Mouse (Mus musculus): ENCODE data around the gene Ccdc173. TPM values are rescaled to one million over a fixed set of nuclear protein-coding genes. Genes with fewer than 3 reads are reported as not detected.

The Ccdc173 gene
- polyA plus RNA-seq, 1 experiment from 2014 or later: 0.29 TPM

DNA sequence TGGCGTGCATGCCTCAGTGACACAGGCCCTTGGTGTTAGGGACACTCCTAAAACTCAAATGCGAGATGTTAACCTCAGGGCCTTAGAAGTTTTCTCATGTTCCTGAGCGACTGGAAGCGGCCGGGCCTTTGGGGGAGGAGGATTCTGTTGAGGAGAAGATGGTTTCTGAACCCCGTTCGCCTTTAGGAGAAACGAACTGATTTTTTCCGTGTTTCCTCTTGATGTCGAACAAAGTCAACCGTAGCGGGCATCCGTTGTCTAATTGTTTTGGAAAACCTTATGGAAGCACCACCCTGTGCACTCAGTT is 65.9 kb downstream of the Ccdc173 start:
- peaks cover 15% of the 10 kb centered on the region for H3K4me1 ChIP-seq (ENCODE audit: insufficient read depth)
- H3K4me3 ChIP-seq (ENCODE audit: low read depth, low read length): peak overlapping the region; percentile 96
- no peaks in the 10 kb centered on the region for H3K9me3 ChIP-seq (ENCODE audit: low read length)
- H3K36me3 ChIP-seq (replicated peaks; ENCODE audit: insufficient read depth, low read length): no peaks in the 10 kb centered on the region
- H3K27me3 ChIP-seq (ENCODE audit: insufficient read depth, low read length): no peaks in the 10 kb centered on the region
- peak overlapping the region; percentile 97 for H3K27ac ChIP-seq (ENCODE audit: low read depth)
- DNase-seq (no peak), ATAC-seq (no peak)
- TF ChIP-seq EP300 (IDR thresholded peaks at IDR 0.05; ENCODE audit: low read depth): no peak
- no peak for TF ChIP-seq CTCF (IDR thresholded peaks at IDR 0.05; ENCODE audit: low read depth)
- H3K4me2 ChIP-seq (ENCODE audit: low read depth, low read length): peak overlapping the region; percentile 87
- H3K9ac ChIP-seq (replicated peaks): peak overlapping the region; percentile 88
- 0% methylated on average over 13 of the region's 13 CpGs for WGBS (ENCODE audit: insufficient replicate concordance)

DNA sequence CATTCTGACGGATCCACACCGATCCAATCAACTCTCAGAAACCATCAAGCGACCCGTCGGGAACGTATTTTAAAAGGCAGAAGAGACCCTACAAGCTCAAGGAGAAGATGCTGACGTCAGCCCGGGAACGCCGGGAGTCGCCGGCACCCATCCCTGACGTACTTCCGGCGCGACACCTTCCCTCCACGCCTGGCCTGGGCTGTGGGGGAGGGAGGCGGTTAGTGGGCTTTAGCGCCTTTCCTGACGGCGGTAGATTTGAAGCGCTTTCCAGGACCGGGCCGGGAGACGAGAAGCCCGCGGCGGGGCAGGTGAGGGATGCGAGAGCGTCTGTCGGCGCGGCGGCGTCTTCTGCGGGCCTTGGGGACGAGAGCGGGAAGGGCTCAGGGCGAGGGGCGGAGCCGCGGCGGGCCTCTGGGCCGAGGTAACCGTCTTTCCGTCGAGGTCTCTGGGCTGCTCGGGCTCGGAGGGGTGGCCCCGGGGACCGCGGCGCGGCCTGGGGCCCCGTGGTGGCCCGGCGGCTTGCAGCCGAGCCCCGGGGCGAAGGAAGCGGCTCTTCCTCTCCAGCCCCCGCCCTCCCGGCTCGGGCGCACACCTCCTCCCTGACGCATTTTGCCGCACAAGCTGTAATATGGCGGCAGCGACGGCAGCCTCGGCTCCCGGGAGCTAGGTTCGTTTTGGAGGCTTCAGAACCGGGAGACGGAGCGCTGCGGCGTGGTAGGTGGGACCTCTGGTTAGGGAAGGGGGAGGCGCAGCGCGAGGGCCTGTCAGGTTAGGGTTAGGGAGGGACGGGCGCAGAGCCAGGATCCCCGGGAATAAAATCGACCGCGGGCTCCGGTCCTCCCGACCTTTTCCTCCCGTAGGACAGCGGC is 66.5 kb downstream of the Ccdc173 start:
- H3K9ac ChIP-seq (replicated peaks): peak overlapping the region; percentile 88
- under 1% methylated on average over 61 of the region's 91 CpGs for WGBS (ENCODE audit: insufficient replicate concordance)
- peaks cover 15% of the 10 kb centered on the region for H3K4me1 ChIP-seq (ENCODE audit: insufficient read depth)
- H3K4me3 ChIP-seq (ENCODE audit: low read depth, low read length): peak overlapping the region; percentile 96
- DNase-seq: peak; percentile 94
- H3K27ac ChIP-seq (ENCODE audit: low read depth): peak overlapping the region; percentile 97
- no peaks in the 10 kb centered on the region for H3K9me3 ChIP-seq (ENCODE audit: low read length)
- no peaks in the 10 kb centered on the region for H3K27me3 ChIP-seq (ENCODE audit: insufficient read depth, low read length)
- peak; percentile 89 for ATAC-seq
- H3K36me3 ChIP-seq (replicated peaks; ENCODE audit: insufficient read depth, low read length): no peaks in the 10 kb centered on the region
- peak overlapping the region; percentile 87 for H3K4me2 ChIP-seq (ENCODE audit: low read depth, low read length)
- TF ChIP-seq CTCF (IDR thresholded peaks at IDR 0.05; ENCODE audit: low read depth) (no peak), EP300 (IDR thresholded peaks at IDR 0.05; ENCODE audit: low read depth) (0 out of 2 replicates have a peak, but pooled peaks have one; percentile 16)

DNA sequence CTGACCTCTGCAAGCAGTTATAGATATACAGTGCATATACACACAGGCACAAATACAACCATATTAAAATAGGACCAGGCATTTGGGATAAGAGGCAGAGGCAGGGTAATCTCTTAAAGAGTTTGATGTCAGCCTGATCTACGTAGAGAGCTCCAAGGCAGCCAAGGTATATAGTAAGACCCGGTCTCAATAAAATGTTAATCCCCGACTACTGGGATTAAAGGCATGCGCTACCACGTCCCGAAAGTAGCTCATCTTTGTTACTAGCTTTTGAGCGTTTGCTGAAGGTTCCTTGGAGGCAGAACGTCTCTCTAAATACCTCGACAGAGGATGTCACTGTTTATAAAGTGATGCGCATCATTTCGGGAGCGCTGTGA is 67.1 kb downstream of the Ccdc173 start, which contains the start of gene Ppig:
Ppig (plus strand) TSS at position 273 of the 377 bp plus-strand sequence.
- no peak for TF ChIP-seq EP300 (IDR thresholded peaks at IDR 0.05; ENCODE audit: low read depth)
- no peak for TF ChIP-seq CTCF (IDR thresholded peaks at IDR 0.05; ENCODE audit: low read depth)
- ATAC-seq (no peak), DNase-seq (no peak)
- no peaks in the 10 kb centered on the region for H3K27me3 ChIP-seq (ENCODE audit: insufficient read depth, low read length)
- H3K4me1 ChIP-seq (ENCODE audit: insufficient read depth): peaks cover 15% of the 10 kb centered on the region
- H3K4me3 ChIP-seq (ENCODE audit: low read depth, low read length): peak within 1 kb of the TSS; percentile 96
- H3K36me3 ChIP-seq (replicated peaks; ENCODE audit: insufficient read depth, low read length): no peaks in the 10 kb centered on the region
- H3K9ac ChIP-seq (replicated peaks): peak within 1 kb of the TSS; percentile 88
- H3K27ac ChIP-seq (ENCODE audit: low read depth): peak within 1 kb of the TSS; percentile 97
- no peaks in the 10 kb centered on the region for H3K9me3 ChIP-seq (ENCODE audit: low read length)
- H3K4me2 ChIP-seq (ENCODE audit: low read depth, low read length): peak within 1 kb of the TSS; percentile 87
- 6% methylated on average over 12 of the region's 12 CpGs for WGBS (ENCODE audit: insufficient replicate concordance)

DNA sequence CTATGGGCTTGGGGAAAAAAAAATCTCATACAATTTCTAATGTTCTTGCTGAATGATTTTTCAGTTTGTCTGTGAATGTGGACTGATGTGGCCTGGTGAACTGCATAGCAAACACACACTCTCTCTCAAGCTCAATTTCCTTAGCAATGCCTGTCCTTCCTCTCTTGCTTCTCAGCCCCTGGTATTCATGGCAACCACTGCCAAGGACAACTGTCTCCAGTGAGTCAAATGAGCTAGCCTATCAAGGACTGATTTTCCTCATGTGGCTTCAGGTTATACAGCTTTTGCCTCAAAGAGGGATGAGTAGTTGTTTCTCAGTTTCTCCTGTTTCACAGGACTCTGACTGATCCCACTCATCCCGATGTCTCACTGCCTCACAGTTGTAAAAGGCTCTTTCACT is 70.3 kb downstream of the Ccdc173 start:
- Histone ChIP-seq H3K27me3 (ENCODE audit: insufficient read depth, low read length) (no peaks in the 10 kb centered on the region), H3K36me3 (replicated peaks; ENCODE audit: insufficient read depth, low read length) (no peaks in the 10 kb centered on the region), H3K4me1 (ENCODE audit: insufficient read depth) (peaks cover 6% of the 10 kb centered on the region), H3K4me3 (ENCODE audit: low read depth, low read length) (no peak overlapping the region), H3K9me3 (ENCODE audit: low read length) (no peaks in the 10 kb centered on the region), H3K9ac (replicated peaks) (no peak overlapping the region), H3K27ac (ENCODE audit: low read depth) (0 out of 2 replicates have a peak overlapping the region, but pooled peaks have one; percentile 44), H3K4me2 (ENCODE audit: low read depth, low read length) (no peak overlapping the region)
- WGBS (ENCODE audit: insufficient replicate concordance): 61% methylated on average over 1 of the region's 1 CpGs
- no peak for DNase-seq
- no peak for TF ChIP-seq EP300 (IDR thresholded peaks at IDR 0.05; ENCODE audit: low read depth)
- no peak for TF ChIP-seq CTCF (IDR thresholded peaks at IDR 0.05; ENCODE audit: low read depth)
- no peak for ATAC-seq

DNA sequence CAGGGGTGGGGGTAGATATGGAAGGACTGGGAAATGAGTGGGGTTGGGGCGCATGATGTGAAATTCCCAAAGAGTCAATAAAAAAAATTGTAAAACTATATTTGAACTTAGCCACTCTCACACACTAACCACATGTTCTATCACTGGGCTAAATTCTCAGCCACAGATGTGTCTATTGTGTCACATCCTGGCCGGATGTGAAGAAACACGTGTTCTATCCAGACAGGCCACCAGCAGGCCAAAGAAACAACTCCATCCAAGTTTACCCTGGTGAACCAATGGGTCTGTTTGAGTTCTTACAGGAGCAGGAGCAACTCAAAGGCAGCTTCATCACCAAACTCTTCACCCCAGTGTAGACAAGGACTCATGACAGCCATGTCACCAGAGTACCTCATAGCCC is 72.9 kb downstream of the Ccdc173 start:
- whole genome bisulfite sequencing (ENCODE audit: insufficient replicate concordance): 45% methylated on average over 3 of the region's 3 CpGs
- Histone ChIP-seq H3K4me3 (ENCODE audit: low read depth, low read length) (no peak overlapping the region), H3K27me3 (ENCODE audit: insufficient read depth, low read length) (no peaks in the 10 kb centered on the region), H3K4me1 (ENCODE audit: insufficient read depth) (peaks cover 2% of the 10 kb centered on the region; the same call in 1 of the 2 replicates), H3K9me3 (ENCODE audit: low read length) (no peaks in the 10 kb centered on the region), H3K36me3 (replicated peaks; ENCODE audit: insufficient read depth, low read length) (no peaks in the 10 kb centered on the region), H3K27ac (ENCODE audit: low read depth) (no peak overlapping the region), H3K4me2 (ENCODE audit: low read depth, low read length) (no peak overlapping the region), H3K9ac (replicated peaks) (no peak overlapping the region)
- DNase-seq (peak; percentile 26), ATAC-seq (no peak)
- TF ChIP-seq EP300 (IDR thresholded peaks at IDR 0.05; ENCODE audit: low read depth) (no peak), CTCF (IDR thresholded peaks at IDR 0.05; ENCODE audit: low read depth) (no peak)

DNA sequence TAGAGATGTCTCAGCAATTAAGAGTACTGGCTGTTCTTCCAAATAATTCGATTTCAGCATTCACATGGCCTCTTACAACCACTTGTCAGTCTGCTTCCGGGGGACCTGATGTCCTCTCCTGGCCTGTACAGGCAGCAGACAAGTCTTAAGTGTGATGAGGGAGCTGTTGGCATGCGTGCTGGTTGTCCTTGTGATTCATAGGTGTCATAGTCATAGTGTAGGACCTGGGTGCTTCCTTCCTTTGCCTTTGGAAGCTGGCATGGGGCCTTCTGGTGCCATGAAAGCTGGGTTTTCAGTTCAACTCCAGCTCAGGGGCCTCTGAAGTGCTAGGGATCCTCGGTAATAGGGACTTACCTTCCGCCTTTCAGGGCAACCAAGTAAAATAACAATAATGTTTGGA is 75.2 kb downstream of the Ccdc173 start:
- ATAC-seq (no peak), DNase-seq (no peak)
- Histone ChIP-seq H3K9me3 (ENCODE audit: low read length) (no peaks in the 10 kb centered on the region), H3K9ac (replicated peaks) (no peak overlapping the region), H3K36me3 (replicated peaks; ENCODE audit: insufficient read depth, low read length) (peaks cover 5% of the 10 kb centered on the region; the same call in 1 of the 2 replicates), H3K4me2 (ENCODE audit: low read depth, low read length) (no peak overlapping the region), H3K4me3 (ENCODE audit: low read depth, low read length) (no peak overlapping the region), H3K27me3 (ENCODE audit: insufficient read depth, low read length) (no peaks in the 10 kb centered on the region), H3K27ac (ENCODE audit: low read depth) (no peak overlapping the region), H3K4me1 (ENCODE audit: insufficient read depth) (peaks cover 2% of the 10 kb centered on the region; the same call in 1 of the 2 replicates)
- 66% methylated on average over 5 of the region's 5 CpGs for WGBS (ENCODE audit: insufficient replicate concordance)
- TF ChIP-seq CTCF (IDR thresholded peaks at IDR 0.05; ENCODE audit: low read depth) (no peak), EP300 (IDR thresholded peaks at IDR 0.05; ENCODE audit: low read depth) (no peak)

Data from liver, postnatal 0 days (tissue).